Mouse (Mus musculus) lung, postnatal 25 days (tissue): ENCODE results near the gene Cuedc1.

ENCODE experiments used
- DNase-seq: peaks from one replicate; pipeline ENCODE4 v3.0.0; 2022; ENCODE audit warnings: low spot score

Gene Cuedc1

GRCm38 (mm10) chr11:88240736-88241353, 143.0 kb downstream of the Cuedc1 start:
- DNase-seq = no peak

GRCm38 (mm10) chr11:88241468-88242301, 143.8 kb downstream of the Cuedc1 start:
- no peak for DNase-seq
